Mouse (Mus musculus) ovary, adult 2 months (tissue): ENCODE data around the gene Dbx2. TPM values are rescaled to one million over a fixed set of nuclear protein-coding genes. Genes with fewer than 3 reads are reported as not detected.

Experiments
- polyA plus RNA-seq: library from polyadenylated mRNA; depleted of rRNA; stranded (reverse); fragments of >200 nt; gene quantifications from 2 replicates; pipeline ENCODE4 v1.2.3, GENCODE M21; 2012; rRNA removed

Dbx2 gene
- 0.17 and 0.21 TPM in 2 replicates for polyA plus RNA-seq

DNA sequence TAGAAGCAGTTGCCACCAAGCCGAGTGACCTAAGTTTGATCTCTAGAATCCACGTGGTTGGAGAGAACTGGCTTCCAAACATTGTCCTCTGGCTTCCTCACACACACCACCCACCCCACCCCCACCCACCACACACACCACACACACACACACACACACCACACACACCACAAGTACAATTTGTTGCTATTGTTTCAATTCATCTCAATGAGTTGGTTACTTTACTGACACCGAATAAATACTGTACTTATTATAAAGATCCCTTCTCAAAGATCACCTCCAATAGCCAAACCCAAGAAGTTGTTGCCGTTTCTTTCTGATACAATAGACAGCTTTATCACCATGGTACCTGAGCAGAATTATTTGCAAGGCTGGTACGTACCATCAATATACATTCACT lies at the start of gene Dbx2:
Gene Dbx2, minus strand, starts transcription at position 101 of the 400 bp plus-strand sequence.

Other genes with a start within 250 kb of the Dbx2 start
- gene Nell2, start 127.4 kb downstream of the Dbx2 start, polyA plus RNA-seq: 0.80 and 0.86 TPM in 2 replicates
- 42.9 and 54.0 TPM in 2 replicates for gene Ano6, start 134.9 kb upstream of the Dbx2 start, polyA plus RNA-seq